Mouse (Mus musculus) ovary, postnatal 10 days (tissue): ENCODE data around the gene Speg.

Experiments
- DNase-seq: peaks from one replicate; pipeline ENCODE4 v3.0.0; 2022; ENCODE audit warnings: low spot score

Speg gene

DNA sequence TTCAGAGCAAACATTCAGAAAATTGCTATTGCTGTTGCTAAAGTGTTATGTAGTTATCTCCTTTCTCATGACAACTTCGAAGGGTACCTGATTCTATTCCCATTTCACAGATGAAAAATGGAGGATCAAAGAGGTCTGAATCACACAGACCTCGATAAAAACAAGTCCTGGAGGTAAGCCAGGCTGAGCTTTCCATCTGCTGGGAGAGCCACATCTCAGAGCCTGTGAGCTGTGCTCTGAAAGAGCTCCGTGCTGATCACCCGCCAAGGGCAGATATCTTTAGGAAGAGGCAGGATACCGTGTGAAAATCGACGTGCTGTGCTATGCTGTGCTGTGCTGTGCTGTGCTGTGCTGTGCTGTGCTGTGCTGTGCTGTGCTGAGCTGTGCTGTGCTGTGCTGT, 85.2 kb downstream of the Speg start:
- DNase-seq, result no peak

DNA sequence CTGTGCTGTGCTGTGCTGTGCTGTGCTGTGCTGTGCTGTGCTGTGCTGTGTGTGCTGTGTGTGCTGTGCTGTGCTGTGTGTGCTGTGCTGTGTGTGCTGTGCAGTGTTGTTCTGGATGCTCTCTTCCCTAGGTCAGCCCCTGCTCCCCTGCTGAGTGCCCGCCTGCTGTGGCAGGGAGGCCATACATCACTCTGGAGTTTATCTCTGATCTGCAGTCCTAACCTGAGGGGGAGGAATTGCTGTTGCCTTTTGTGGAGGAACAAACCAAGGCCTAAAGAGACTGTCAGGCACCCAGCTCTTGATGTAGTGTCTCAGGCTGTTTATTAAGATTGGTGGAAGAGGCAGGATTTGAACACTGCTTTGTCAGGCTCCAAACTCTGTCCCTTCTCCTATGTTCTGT, 87.5 kb downstream of the Speg start:
- no peak for DNase-seq

DNA sequence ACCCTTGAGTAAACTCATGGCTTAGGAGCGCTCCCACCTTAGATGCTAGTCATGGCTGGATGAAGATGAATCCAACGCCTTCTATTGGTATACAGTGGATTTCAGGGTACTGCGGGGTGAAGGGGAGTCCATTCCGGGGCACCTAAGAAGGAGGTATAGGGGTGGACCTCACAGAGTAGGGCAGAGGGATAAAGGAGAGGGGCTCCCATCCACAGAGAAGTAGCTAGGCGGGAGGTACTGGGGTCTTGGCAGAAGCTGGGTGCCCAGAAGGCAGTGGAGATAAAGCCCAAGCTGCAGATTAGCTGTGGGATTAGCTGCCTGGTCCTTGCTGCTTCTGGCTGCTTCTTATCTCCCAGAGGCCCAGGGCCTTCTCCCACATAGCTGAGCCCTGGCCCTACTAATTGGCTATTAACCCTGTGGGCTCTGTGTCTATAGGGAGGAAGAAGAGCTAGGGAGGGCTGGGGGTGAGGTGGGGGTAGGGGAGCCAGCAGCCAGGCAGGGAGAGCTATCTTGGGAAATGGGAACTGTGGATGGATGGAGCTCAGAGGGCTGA, 88.6 kb downstream of the Speg start:
- no peak for DNase-seq

DNA sequence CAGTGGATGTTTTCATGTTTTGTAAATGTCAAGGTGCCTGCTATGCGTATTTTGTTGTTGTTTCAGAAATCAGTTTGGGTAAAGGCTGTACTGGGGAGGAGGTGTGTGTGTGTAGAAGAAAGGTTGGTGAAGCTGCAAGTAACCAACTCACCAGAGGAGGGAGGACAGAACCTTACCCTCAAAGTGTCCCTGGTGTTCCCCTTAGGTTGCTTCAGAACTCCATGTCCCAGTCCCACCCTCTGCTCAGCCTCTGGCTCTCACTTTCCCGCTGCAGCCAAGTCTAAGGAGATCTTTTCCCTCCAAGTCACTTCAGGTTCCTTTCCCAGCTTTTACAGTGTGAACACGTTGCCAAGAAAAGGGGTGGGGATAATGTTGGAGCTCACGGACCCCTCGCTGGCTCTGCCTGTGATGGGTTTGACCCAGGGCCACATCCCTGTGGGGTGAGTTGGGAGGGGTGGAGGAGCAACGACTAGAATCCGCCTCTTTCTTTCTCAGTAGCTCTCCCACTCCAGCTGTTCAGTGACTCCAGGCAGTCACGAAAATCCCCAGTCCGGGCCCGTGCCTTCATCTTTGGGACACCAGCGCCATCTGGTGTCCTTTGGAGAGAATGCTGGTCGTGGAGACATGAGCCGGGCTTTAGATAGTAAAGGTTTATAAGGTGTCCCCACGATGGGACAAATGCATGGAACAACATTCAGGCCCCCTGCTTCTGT, 92.3 kb downstream of the Speg start:
- DNase-seq, result peak; percentile 69

DNA sequence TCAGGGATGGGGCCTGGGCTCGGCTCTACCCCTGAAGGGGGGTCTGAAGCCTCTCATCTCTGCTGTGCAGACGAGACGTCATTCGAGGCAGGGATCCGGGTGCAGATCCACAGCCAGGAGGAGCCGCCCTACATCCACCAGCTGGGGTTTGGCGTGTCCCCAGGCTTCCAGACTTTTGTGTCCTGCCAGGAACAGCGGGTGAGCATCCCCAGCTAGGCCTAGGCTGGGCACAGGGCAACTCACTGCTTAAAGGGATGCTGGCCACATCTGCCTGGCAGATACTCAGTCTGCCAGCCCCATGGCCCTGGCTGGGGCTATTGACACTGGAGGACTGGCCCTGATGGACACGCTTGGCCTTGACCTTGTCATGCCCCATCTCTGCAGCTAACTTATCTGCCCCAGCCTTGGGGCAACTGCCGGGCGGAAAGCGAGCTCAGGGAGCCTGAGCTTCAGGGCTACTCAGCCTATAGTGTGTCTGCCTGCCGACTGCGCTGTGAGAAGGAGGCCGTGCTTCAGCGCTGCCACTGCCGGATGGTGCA, 94.3 kb downstream of the Speg start:
- DNase-seq, result no peak

DNA sequence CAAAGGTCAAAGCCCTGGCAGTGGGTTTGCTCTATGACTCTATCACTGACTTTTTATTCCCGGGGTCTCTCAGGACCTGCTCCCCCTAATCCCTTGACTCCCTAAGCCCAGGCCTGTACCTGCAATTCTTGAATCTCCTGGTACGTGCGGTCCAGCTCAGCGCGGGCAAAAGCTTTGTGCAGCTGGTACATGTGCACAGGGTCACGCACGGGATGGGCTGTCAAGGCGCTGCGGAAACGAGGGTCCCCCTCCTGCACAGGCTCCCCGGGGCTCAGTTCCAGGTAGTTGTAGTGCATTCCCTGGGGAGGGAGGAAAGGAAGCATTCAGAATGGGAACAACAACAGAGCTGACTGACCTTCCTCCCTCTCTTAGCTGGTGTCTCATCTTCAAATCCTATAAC, 101.3 kb downstream of the Speg start:
- DNase-seq, result no peak

DNA sequence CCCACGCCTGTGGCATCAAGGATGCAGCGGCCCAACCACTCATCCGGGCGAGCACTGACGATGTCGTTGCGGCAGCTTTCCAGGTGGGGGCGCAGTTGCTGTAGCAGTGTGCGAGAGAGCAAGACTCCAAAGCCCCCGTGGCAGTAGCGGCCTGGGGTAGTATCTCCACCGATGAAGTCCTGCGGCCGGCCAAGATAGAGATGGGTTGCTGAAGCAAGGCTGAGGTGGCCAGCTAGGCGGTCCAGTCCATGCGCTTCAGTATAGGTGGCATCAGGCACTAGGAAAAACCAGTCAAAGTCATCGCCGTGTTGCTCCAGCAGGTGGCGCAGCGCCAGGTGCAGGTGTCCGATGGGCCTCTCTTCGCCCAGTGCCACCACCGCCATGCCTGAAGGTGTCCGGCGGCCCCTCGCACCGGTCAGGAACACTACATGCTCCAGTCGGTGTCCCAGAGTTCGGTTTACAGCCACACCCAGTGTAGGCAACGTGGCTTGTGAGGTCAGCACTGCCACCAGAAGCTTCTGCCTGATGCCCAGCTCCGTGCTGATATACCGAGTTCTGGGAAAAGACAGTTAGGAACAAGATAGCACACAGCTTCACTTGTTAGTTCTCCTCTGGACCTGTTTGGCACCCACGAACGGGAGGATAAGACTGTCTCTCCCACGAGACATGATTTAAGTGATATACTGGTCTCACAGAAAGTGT, 102.3 kb downstream of the Speg start:
- DNase-seq, result peak; percentile 74

DNA sequence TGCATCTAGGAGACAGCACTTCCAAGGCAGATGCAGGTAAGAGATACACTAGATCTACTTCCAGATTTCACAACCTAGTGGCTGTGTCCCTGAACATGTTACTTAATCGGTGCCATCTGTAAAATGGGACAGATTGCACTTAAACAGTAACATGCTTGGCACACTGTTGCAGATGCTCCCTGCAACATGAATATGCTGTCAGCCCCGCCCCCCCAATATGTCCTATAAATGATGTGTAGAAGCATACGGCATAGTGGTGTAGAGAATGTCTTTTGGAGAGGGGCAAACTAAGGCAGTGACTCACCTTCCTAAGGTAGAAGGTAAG, 102.8 kb downstream of the Speg start:
- no peak for DNase-seq

DNA sequence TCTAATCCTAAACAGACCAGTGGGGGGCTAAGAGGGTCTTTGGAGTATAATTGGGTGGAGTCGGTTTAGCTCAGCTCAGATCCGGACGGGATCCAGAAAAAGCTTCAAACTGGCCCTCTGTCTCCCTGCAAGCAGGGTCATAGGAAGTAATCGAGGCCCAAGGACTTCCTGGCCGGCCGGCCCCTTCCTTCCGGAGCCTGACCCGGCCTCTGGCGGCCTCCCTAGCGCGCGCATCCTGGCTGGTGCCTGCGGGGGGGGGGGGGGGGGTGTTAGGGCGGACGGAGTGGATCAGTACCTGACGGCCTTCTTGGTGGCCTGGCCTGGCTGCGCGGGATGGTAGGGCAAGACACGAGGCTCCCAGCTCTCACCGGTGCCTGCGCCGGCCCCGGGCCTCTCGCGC, 103.4 kb downstream of the Speg start:
- DNase-seq, result no peak

DNA sequence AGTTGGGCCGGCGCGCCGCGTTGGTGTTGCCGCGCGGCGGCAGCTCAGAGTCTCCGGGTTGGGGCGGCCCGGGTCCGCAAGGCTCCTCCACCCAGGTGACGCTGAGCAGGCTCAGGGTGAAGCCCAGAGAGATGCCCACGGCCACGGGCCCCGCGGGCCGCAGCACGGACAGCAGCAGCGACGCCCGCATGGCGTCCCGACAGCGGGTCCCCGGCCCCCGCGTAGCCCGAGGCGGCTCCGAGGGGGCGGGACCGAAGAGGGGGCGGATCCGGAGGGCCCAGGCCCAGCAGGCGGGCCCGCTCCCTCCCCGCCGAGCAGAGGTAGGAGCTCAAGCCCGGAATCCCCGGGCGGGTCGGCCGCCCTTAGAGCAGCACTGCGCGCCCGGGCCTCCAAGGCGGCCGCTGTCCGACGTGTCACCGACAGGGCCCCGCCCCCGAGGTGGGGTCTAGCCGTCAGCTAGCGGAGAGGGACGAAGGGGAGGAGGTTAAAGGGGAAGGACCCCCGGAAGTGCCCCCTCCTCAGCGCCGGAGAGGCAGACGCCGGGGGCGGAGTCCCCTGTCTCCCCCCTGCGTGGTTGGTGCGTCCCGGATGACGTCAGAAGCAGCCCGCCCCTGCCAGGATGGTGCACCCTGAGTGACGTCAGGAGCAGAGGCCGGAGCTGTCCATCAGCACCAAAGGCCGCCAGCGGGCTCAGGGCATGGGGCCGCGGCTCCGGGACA, 104.0 kb downstream of the Speg start, which contains the start of the genes Chpf and Tmem198:
Gene Chpf (minus strand): TSS at position 392 of the 719 bp plus-strand sequence.
Gene Tmem198 (plus strand): TSS at position 617 of the 719 bp plus-strand sequence.
- peak; percentile 94 for DNase-seq

DNA sequence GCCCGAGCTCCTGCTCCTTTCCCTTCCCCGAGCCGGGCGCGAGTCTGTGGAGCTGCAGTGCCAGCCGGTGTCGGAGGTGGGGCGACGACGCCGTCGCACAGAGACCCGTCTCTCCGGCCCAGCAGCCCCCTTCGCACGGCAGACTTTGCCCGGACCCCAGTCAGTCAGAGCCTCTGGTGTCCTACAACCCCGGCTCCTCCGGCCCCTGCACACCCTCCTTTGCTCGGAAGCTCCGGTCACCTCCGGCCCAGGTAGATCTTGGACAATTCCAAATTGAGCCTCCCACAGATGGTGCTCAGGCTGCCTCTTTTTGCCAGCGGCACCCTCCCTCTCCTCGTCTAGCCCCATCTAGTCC, 104.5 kb downstream of the Speg start:
- no peak for DNase-seq

DNA sequence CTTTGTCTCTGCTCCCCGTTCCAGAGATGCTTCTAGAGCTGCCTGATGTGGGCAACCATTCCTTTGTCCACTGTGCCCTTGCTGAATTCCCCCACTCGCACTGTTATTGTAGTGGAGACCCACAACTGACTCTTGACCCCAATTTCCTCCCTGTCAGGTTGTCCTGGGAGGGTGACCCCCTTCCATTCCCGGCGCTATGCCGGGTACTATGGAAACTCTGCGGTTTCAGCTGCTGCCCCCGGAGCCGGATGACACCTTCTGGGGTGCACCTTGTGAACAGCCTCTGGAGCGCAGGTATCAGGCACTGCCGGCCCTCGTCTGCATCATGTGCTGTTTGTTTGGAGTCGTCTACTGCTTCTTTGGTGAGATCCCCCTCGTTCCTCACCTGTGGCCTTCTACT, 104.9 kb downstream of the Speg start:
- DNase-seq, result no peak

DNA sequence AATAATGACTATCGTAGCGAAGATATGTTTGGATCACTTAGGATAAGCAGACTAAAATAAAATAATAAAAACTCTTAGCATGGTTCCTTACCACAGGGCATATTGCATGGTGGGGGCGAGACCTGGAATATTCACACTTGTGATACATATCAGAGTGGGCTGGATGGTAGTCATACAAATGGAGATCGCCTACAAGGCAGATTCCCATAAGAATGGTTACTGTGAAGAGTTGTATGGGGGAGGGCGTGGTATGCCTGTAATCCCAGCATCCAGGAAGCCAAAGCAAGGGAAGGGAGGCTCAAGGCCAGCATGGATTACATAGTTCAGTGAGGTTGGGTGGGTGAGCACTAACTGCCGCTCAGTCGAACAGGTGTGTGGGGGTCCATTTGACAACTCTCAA, 105.6 kb downstream of the Speg start:
- no peak for DNase-seq
